Mouse (Mus musculus): ENCODE measurements at regions not wholly inside any gene's neighbourhood (a gene's known extent, or its start where the extent isn't known, plus 50 kb on each side); places are given as distances from the start of the nearest gene placed in this dataset.
A peak's percentile ranks its signal among the peaks of the same experiment; 100 is the strongest.

DNA sequence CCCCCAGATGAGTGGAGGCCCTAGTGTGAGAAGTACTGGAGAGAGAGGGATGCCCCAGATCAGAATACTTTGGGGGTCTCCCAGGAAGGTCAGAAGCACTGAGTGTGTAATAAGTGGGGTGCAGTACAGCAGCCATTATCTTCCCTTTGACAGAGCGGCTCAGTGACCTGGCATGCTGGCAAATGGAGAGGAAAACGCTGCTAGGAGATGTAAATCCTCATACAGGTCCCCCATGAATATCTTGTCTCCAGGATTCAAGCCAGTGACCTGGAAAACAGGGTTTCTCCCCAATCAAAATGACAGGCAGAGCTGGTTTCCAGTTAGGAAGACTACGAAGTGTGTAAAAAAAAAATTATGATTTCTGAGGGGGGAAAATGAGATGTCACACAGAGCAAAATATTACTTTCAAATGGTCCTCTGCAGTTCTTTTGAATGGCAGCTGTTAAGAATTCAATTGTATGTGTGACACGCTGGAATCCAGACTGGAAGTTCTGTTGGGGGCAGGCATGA is 299.0 kb upstream of the Itga1 start:
- no peak overlapping the region for H3K9ac ChIP-seq (ENCODE audit: low read length)
- H3K36me3 ChIP-seq (ENCODE audit: control insufficient read depth, insufficient read depth, low read length) = no peaks in the 10 kb centered on the region
- no peak overlapping the region for H3K4me2 ChIP-seq (ENCODE audit: low read depth, severe bottlenecking)
- no peaks in the 10 kb centered on the region for H3K27me3 ChIP-seq (ENCODE audit: control insufficient read depth, insufficient read depth, low read length)
- DNase-seq (ENCODE audit: low spot score) (no peak), ATAC-seq (ENCODE audit: insufficient number of reproducible peaks, low FRiP score, low TSS enrichment, low read depth) (no peak)
- no peaks in the 10 kb centered on the region for H3K4me1 ChIP-seq (ENCODE audit: control insufficient read depth, insufficient read depth, low read length)
- no peaks in the 10 kb centered on the region for H3K9me3 ChIP-seq (ENCODE audit: control insufficient read depth, low read length)
- whole genome bisulfite sequencing = 79% methylated on average over 4 of the region's 4 CpGs
- H3K27ac ChIP-seq (replicated peaks; ENCODE audit: low read depth, low read length) = no peak overlapping the region
- H3K4me3 ChIP-seq (ENCODE audit: low read depth, low read length) = no peak overlapping the region

DNA sequence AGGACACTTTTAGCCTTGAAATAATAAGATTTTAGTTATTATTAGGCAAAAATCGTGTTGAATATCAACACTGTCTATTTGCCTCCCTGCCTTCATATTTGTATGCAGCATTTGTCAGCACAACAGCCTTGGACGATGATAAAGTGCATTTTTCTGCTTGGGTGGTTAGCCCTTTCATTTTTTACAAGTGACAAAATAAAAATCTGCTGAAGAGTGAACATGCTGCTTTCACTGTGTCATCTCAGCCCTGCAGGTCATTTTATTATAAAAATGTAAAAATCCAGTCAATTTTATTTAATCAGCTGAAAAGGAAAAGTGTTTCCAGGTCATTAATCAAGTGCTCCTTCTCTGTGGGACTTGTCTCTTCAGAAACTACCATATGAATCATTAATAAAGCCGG is 277.9 kb upstream of the Itga1 start:
- ATAC-seq (ENCODE audit: insufficient number of reproducible peaks, low FRiP score, low TSS enrichment, low read depth) (no peak), DNase-seq (ENCODE audit: low spot score) (no peak)
- no peaks in the 10 kb centered on the region for H3K9me3 ChIP-seq (ENCODE audit: control insufficient read depth, low read length)
- H3K27ac ChIP-seq (replicated peaks; ENCODE audit: low read depth, low read length) = no peak overlapping the region
- WGBS = 77% methylated on average over 3 of the region's 3 CpGs
- no peak overlapping the region for H3K9ac ChIP-seq (ENCODE audit: low read length)
- no peak overlapping the region for H3K4me2 ChIP-seq (ENCODE audit: low read depth, severe bottlenecking)
- no peaks in the 10 kb centered on the region for H3K36me3 ChIP-seq (ENCODE audit: control insufficient read depth, insufficient read depth, low read length)
- H3K4me3 ChIP-seq (ENCODE audit: low read depth, low read length) = no peak overlapping the region
- H3K27me3 ChIP-seq (ENCODE audit: control insufficient read depth, insufficient read depth, low read length) = no peaks in the 10 kb centered on the region
- H3K4me1 ChIP-seq (ENCODE audit: control insufficient read depth, insufficient read depth, low read length) = no peaks in the 10 kb centered on the region

DNA sequence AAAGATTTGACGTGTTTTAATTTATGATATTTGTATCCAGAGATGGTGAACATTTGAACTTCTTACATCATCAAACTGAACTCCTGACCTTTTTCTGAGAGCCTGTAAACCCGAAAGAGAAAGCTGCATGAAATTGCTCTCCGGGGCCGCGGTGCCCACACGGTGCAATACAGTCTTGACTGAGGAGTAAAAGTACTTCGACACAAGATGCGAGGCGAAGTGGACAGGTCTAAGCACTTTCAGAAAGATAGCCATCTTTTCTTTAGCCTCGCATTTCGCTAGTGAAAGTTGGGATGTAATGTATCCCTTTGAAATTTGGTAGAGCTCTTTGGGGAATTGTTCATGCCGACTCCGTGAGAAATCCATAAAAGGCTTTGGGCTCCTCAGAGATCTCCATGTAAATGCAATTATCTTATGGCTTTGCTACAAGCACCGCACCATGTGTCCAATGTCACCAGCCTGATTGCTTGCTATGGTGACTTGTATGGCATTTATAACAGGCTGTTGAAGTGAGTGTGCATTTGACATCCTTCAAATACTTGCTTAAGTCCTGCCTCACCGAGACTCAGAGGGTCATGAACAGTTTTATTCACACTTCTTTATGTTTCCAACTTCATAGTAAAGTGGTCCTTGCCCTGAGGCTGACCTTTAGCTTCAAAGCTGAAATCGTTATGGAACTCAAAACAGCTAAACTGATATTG is 274.6 kb upstream of the Itga1 start:
- DNase-seq (ENCODE audit: low spot score) = peak; percentile 23
- Histone ChIP-seq H3K9me3 (ENCODE audit: control insufficient read depth, low read length) (no peaks in the 10 kb centered on the region), H3K27ac (replicated peaks; ENCODE audit: low read depth, low read length) (no peak overlapping the region), H3K36me3 (ENCODE audit: control insufficient read depth, insufficient read depth, low read length) (no peaks in the 10 kb centered on the region), H3K4me3 (ENCODE audit: low read depth, low read length) (no peak overlapping the region), H3K27me3 (ENCODE audit: control insufficient read depth, insufficient read depth, low read length) (no peaks in the 10 kb centered on the region), H3K9ac (ENCODE audit: low read length) (no peak overlapping the region), H3K4me1 (ENCODE audit: control insufficient read depth, insufficient read depth, low read length) (no peaks in the 10 kb centered on the region), H3K4me2 (ENCODE audit: low read depth, severe bottlenecking) (no peak overlapping the region)
- ATAC-seq (ENCODE audit: insufficient number of reproducible peaks, low FRiP score, low TSS enrichment, low read depth) = peak; percentile 79
- 66% methylated on average over 16 of the region's 16 CpGs for WGBS

DNA sequence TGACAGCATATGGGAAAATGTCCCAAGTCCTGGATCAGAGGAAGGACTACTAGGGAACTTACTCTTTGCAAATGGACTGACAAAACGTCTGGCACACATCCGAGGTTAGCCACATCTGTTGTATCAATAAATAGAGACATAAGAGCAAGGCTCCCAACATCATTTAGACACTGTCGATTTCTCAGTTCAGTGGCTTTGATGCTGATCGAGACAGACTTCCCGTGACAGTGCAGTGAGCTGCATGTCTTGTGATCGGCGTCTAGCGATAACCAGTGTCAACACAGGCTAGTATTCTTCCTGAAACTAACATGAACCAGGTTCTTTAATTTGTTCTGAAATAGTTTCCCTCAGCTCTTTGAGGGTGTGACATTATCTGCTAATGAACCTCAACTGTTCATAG is 259.7 kb upstream of the Itga1 start:
- no peak for ATAC-seq (ENCODE audit: insufficient number of reproducible peaks, low FRiP score, low TSS enrichment, low read depth)
- H3K9ac ChIP-seq (ENCODE audit: low read length) = no peak overlapping the region
- H3K4me1 ChIP-seq (ENCODE audit: control insufficient read depth, insufficient read depth, low read length) = no peaks in the 10 kb centered on the region
- H3K36me3 ChIP-seq (ENCODE audit: control insufficient read depth, insufficient read depth, low read length) = no peaks in the 10 kb centered on the region
- no peak overlapping the region for H3K4me2 ChIP-seq (ENCODE audit: low read depth, severe bottlenecking)
- H3K27ac ChIP-seq (replicated peaks; ENCODE audit: low read depth, low read length) = no peak overlapping the region
- DNase-seq (ENCODE audit: low spot score) = no peak
- no peak overlapping the region for H3K4me3 ChIP-seq (ENCODE audit: low read depth, low read length)
- H3K9me3 ChIP-seq (ENCODE audit: control insufficient read depth, low read length) = no peaks in the 10 kb centered on the region
- no peaks in the 10 kb centered on the region for H3K27me3 ChIP-seq (ENCODE audit: control insufficient read depth, insufficient read depth, low read length)
- 87% methylated on average over 8 of the region's 8 CpGs for WGBS

DNA sequence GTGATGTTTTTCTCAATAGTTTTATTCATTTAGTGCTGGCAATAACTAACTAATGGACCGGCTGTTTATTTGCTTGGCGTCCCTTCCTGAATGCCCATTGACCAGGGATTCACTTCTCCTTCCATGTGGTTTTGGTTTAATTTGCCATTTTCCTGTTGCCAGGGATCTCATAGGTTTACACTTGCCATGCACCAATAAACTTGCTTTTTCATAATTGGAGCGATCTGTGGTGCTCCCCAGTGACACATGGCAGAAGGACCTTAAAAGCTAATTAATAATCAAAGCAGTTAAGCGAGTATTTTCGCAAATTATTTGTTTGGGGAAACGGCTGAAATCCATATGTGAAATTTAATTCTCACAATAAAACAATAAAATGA is 245.2 kb upstream of the Itga1 start:
- H3K4me1 ChIP-seq (ENCODE audit: control insufficient read depth, insufficient read depth, low read length) = 0 out of 2 replicates have a peak, but pooled peaks cover 2% of the 10 kb centered on the region
- ATAC-seq (ENCODE audit: insufficient number of reproducible peaks, low FRiP score, low TSS enrichment, low read depth) (no peak), DNase-seq (ENCODE audit: low spot score) (no peak)
- H3K9me3 ChIP-seq (ENCODE audit: control insufficient read depth, low read length) = no peaks in the 10 kb centered on the region
- 31% methylated on average over 6 of the region's 6 CpGs for WGBS
- H3K27ac ChIP-seq (replicated peaks; ENCODE audit: low read depth, low read length) = no peak overlapping the region
- H3K27me3 ChIP-seq (ENCODE audit: control insufficient read depth, insufficient read depth, low read length) = no peaks in the 10 kb centered on the region
- H3K36me3 ChIP-seq (ENCODE audit: control insufficient read depth, insufficient read depth, low read length) = no peaks in the 10 kb centered on the region
- H3K4me2 ChIP-seq (ENCODE audit: low read depth, severe bottlenecking) = peak overlapping the region; percentile 44
- H3K4me3 ChIP-seq (ENCODE audit: low read depth, low read length) = peak overlapping the region; percentile 20; the same call in 1 of the 2 replicates
- no peak overlapping the region for H3K9ac ChIP-seq (ENCODE audit: low read length)

DNA sequence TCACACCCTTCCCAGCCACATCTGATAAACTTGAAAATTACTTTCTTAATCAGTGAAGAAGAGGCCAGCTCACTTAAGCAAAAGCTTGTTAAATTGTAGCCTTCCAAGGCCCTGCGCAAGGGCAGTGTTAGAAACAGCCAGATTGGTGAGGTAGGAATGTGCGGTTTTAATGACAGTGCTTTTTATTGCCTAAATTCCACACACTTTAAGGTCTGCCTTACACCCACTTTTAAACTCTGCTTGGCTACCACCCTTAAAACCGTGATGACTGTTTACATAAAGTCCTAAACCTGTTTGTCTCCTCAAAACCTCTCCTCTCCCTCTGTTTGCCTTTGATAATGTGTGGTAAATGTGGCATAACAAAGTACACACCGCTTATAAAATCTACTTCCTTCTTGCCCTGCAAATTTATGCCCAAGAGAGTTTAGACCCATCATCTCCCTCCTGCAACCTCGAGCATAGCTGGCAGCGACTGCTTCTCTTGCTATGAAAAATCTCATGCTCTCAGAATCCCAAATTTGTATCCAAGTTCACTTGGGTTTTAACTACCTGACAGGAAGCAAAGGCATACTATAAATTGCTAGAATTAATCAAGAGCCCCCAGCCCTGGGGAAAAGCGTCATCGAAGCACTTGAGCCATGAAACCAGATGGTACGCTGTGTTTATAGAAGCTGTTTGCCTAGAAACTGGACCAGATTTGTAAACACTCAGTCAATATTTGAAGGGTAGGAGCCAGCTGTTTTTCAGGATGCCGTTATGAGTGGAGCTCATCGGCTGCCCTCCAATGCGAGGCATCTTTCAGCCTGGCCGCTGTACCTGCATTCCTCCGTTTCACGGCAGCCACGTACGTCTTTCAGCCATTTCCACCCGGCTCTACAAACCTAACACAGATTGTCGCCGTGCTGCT is 244.6 kb upstream of the Itga1 start:
- peak overlapping the region; percentile 20; the same call in 1 of the 2 replicates for H3K4me3 ChIP-seq (ENCODE audit: low read depth, low read length)
- peak; percentile 45 for DNase-seq (ENCODE audit: low spot score)
- 0 out of 2 replicates have a peak, but pooled peaks have one; percentile 53 for ATAC-seq (ENCODE audit: insufficient number of reproducible peaks, low FRiP score, low TSS enrichment, low read depth)
- H3K27me3 ChIP-seq (ENCODE audit: control insufficient read depth, insufficient read depth, low read length) = no peaks in the 10 kb centered on the region
- no peaks in the 10 kb centered on the region for H3K9me3 ChIP-seq (ENCODE audit: control insufficient read depth, low read length)
- no peak overlapping the region for H3K9ac ChIP-seq (ENCODE audit: low read length)
- H3K4me1 ChIP-seq (ENCODE audit: control insufficient read depth, insufficient read depth, low read length) = 0 out of 2 replicates have a peak, but pooled peaks cover 2% of the 10 kb centered on the region
- H3K4me2 ChIP-seq (ENCODE audit: low read depth, severe bottlenecking) = peak overlapping the region; percentile 44
- WGBS = 26% methylated on average over 20 of the region's 20 CpGs
- no peak overlapping the region for H3K27ac ChIP-seq (replicated peaks; ENCODE audit: low read depth, low read length)
- H3K36me3 ChIP-seq (ENCODE audit: control insufficient read depth, insufficient read depth, low read length) = no peaks in the 10 kb centered on the region

DNA sequence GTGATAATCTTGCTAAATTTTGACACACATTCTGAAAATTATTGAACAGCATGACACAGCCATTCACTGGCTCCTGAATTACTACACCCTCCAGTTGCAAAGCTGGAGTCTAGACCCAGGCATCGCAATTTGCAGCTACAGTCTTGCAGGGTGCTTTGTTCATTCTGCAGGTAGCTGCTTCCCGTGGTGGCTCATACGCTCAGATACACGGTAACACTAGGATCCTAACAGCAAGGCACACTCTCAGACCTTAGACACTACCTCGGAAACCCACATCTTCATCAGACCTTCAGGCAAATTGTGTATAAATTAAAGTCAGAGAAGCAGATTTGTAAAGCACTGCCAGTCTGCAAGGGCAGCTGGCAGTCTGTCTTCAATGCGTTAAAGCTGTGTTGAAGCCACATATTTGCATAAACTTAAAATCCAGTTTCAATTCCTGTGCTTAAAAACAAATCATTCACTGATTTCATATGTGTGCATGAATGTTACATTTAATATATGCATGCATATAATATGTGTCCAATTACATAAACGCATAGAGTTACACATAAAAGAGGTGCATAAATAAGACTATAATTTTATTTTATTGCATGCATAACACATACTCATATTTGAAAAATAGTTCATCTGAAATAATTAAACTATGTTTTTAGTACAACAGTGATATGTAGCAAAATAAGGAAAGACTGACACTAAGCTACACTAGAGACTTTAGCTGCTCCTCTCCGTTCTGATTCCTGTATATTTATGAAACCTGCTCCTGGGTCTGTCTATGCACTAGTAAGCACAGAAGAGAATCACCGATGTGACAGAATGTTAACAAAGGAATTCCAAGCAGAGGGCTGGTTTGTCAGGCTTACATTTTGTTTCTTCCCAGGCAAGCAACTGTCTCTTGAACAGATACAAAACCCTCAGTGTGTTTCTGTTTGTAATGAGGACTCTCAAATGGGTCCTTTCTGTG is 227.5 kb upstream of the Itga1 start:
- no peak for DNase-seq (ENCODE audit: low spot score)
- no peak for ATAC-seq (ENCODE audit: insufficient number of reproducible peaks, low FRiP score, low TSS enrichment, low read depth)
- H3K27ac ChIP-seq (replicated peaks; ENCODE audit: low read depth, low read length) = no peak overlapping the region
- H3K9ac ChIP-seq (ENCODE audit: low read length) = no peak overlapping the region
- no peaks in the 10 kb centered on the region for H3K27me3 ChIP-seq (ENCODE audit: control insufficient read depth, insufficient read depth, low read length)
- no peak overlapping the region for H3K4me2 ChIP-seq (ENCODE audit: low read depth, severe bottlenecking)
- no peak overlapping the region for H3K4me3 ChIP-seq (ENCODE audit: low read depth, low read length)
- H3K9me3 ChIP-seq (ENCODE audit: control insufficient read depth, low read length) = no peaks in the 10 kb centered on the region
- no peaks in the 10 kb centered on the region for H3K36me3 ChIP-seq (ENCODE audit: control insufficient read depth, insufficient read depth, low read length)
- H3K4me1 ChIP-seq (ENCODE audit: control insufficient read depth, insufficient read depth, low read length) = no peaks in the 10 kb centered on the region
- 74% methylated on average over 9 of the region's 9 CpGs for WGBS

DNA sequence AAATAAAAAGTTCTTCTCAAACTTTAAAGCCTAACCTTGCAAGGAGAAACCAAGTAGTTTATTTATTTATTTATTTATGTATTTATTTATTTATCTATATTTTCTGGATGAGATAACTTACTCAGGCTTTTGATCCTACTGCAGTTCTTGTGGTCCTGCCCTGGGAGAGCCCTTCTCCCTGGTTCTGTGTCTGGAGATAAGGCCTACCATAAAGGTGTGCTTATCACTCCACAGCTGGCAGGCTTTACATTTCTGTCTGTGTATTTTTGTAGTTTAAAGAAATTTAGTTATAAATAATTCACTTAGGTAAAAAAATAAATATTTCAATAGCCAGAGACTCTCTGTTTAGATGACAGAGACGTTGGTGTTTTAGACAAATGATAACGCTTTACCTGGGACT is 224.5 kb upstream of the Itga1 start:
- no peaks in the 10 kb centered on the region for H3K27me3 ChIP-seq (ENCODE audit: control insufficient read depth, insufficient read depth, low read length)
- DNase-seq (ENCODE audit: low spot score) = no peak
- H3K4me1 ChIP-seq (ENCODE audit: control insufficient read depth, insufficient read depth, low read length) = no peaks in the 10 kb centered on the region
- no peak for ATAC-seq (ENCODE audit: insufficient number of reproducible peaks, low FRiP score, low TSS enrichment, low read depth)
- no peaks in the 10 kb centered on the region for H3K9me3 ChIP-seq (ENCODE audit: control insufficient read depth, low read length)
- no peak overlapping the region for H3K27ac ChIP-seq (replicated peaks; ENCODE audit: low read depth, low read length)
- H3K36me3 ChIP-seq (ENCODE audit: control insufficient read depth, insufficient read depth, low read length) = no peaks in the 10 kb centered on the region
- WGBS = 90% methylated on average over 2 of the region's 2 CpGs
- no peak overlapping the region for H3K4me3 ChIP-seq (ENCODE audit: low read depth, low read length)
- H3K4me2 ChIP-seq (ENCODE audit: low read depth, severe bottlenecking) = no peak overlapping the region
- H3K9ac ChIP-seq (ENCODE audit: low read length) = no peak overlapping the region

All from limb, embryonic 11.5 days (tissue).